2 mouse cellular contexts compared by ENCODE assay signal in genomic region chr9:65902879-65903278, GRCm38 (mm10).
TF ChIP-seq lines count a peak whose summit lies in the region.

No protein-coding gene starts in this region.

TF ChIP-seq in CH12.LX, 34 proteins besides CTCF, POLR2A, EP300 and RAD21:
- TF ChIP-seq USF1 (IDR thresholded peaks at IDR 0.05; ENCODE audit: low read depth, low read length) (no peak), ZNF384 (IDR thresholded peaks at IDR 0.05; ENCODE audit: low read depth, low read length) (peak; percentile 74)

TF ChIP-seq in MEL, 35 proteins besides CTCF, POLR2A, EP300 and RAD21:
- TF ChIP-seq TCF12 (IDR thresholded peaks at IDR 0.05; ENCODE audit: low read depth, low read length) = no peak
- TF ChIP-seq ZNF384 (IDR thresholded peaks at IDR 0.05; ENCODE audit: low read depth, low read length) = peak; percentile 97
